Mouse (Mus musculus): Measurements from ENCODE around the gene Ccnl2.

The Ccnl2 gene

DNA sequence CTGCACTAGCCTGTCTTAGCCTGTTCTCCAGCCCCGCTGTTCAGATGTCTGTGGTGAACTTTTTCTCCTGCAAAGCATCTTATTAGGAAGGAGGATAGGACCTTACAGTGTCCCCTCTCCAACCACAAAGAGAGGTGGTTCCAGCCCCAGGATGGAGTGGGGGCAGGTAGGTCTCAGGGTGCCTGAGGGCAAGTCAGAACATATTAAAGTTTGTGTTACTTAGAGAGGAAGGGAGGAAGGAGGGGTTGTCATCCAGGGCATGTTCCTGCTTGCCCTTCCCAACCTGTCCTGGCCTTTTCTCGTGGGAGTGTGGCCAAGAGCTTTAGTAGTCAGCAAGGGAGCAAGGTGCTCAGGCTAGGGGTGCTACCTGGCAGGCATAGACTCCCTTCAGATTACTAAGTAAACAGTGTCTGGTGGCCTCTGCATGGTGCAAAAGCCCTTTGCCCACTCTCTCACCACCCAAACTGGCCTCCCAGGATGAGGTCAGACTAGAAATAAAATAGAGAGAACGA, 21.6 kb upstream of the Ccnl2 start:
- no peak for DNase-seq

DNA sequence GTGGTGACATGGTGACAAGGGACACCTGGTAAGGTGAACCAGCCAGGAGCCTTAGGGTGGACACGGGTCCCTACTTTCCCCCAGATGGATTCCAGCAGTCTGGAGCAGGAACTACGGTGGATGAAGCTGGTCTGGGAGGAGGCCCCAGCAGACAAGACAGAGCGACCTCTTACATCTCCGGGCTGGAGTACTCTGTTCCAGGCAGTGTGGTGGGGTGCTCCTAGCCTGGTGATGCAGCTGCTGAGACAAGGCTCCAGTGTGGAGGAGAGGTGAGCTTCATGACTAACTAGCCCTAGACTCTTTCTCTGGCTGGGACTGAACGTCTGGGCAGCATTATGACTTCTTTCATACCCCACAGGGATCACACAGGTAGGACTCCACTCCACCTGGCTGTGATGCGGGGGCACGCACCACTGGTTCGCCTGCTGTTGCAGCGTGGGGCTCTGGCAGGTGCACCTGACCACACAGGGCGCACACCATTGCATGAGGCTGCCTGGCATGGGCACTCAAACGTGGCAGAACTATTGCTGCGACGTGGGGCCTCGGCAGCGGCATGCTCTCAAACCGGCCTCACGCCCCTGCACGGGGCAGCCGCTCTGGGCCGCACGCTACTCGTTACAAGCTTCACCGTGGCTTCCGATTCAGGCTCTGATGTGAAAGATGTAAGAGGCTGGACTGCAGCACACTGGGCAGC, 20.9 kb upstream of the Ccnl2 start:
- no peak for DNase-seq

DNA sequence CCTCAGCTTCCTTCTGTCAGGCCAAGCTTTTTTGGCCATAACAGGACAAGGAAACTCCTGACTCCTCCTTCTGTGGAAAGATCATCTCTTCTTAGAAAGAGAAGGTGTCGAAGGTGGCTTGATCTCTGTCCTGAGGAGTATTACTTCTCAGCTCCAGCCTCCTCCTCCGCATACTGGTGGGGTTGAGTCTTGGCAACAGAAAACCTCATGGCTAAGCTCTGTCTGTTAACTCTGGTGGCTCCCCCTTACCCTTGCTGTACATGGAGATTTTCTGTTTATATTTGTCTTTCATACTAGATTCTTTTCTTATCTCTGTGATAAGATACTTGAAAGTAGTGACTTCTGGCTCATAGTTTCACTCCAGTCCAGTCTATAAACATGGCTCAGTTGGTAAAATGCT, 18.6 kb upstream of the Ccnl2 start:
- no peak for DNase-seq

DNA sequence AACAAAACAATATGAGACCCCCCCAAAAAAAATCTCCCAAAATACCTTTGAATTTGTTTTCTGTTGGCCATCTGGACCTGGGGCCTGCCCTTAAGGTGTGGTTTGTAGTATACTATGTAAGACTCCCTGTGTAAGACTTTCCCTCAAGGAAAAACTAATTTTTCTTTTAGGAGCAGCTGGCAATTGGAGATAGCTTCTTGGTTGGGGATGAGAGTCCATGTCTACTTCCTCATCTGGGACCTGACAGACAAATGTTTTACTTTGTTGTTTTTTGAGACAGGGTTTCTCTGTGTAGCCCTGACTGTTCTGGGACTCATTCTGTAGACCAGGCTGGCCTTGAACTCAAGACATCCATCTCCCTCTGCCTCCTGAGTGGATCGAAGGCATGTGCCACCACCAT, 10.2 kb upstream of the Ccnl2 start:
- DNase-seq = no peak

DNA sequence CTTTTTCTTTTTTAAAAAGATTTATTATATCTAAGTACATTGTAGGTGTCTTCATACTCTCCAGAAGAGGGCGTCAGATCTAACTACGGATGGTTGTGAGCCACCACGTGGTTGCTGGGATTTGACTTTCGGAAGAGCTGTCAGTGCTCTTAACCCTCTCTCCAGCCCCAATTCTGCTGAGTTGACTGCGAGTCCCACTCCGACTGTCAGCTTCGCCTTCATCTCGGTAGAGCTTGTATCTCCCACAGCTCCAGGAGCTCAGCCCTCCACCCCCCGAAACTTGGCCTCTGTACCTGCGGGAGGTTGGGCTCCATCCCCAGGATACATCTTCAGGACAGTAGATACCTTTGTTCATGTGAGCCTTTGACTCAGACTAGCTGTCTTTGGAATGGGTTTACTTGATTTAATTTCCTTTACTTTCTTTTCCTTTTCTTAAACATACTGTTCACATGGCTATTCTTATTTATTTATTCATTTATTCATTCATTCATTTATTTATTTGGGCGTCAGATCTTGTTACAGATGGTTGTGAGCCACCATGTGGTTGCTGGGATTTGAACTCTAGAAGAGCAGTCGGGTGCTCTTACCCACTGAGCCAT, 9.4 kb upstream of the Ccnl2 start, which contains the start of gene Mrpl20:
Gene Mrpl20, plus strand, starts transcription at position 138 of the 599 bp plus-strand sequence.
- no peak for DNase-seq

DNA sequence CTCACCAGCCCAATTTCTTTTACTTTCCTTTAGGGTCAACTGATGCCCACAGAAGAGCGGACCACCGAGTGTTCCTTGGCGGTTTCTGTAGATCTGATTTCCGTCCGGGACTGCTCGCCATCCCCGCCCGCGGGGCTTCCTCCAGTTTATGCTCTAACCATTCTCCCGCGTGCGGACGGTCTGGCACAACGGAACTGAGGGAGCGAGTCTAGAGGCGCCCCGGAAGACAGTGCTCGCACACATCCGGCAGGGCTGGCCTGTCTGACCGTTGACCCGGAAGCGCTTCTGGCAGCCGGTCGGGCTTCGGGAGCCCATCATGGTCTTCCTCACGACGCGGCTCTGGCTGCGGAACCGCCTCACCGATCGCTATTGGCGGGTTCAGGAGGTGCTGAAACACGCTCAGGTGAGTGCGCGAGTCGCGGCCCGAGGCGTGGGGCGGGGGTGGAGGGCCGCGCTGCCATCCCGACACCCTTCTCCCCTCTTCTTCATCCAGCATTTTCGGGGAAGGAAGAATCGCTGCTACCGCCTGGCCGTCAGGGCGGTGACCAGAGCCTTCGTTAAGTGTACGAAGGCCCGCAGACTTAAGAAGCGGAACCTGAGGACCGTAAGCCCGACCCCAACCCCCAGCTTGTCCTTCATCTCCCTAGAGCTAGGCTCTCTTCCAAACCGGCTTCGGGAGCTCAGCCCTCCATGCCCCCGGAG, 8.8 kb upstream of the Ccnl2 start:
- DNase-seq = peak; percentile 94

DNA sequence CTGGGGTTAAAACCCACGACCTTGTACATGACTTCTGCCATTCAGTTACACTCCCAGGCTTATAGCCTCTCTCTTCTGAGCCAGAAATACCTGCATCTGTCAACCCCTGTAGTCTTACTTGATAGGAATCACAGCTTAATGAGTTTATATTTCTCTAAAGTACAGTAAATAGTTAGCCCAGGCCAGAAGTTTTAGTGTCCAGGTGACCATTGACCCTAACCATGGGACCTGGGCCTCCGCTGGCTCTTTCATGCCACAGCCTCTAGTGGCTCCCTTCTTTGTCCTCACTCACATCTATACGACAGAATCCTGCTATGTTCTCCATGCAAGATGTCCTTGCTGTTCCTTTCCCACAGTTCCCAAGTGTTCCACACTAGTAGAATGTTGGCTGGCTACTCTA, 4.4 kb upstream of the Ccnl2 start:
- DNase-seq = no peak

DNA sequence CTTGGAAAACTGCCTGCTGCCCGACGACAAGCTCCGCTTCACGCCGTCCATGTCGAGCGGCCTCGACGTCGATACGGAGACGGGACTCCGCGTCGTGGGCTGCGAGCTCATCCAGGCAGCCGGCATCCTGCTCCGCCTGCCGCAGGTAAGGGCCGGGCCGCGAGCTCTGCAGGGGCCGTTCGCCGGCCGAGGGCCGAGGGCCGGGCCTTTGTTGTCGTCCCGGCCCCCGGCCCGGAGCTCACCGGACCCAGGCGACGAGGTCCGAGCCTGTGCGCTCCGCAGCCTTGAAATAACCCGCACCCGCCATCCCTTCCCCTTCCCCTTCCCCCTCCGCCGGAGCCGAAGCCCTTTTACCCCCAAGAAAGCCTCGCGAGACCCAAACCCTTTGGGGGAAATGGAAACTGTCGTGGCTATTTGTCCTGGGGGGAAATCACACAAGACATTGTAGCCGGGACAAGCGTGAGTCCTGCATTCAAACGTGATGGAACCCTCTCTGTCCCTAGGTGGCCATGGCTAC, 434 bp downstream of the Ccnl2 start:
- DNase-seq = no peak

DNA sequence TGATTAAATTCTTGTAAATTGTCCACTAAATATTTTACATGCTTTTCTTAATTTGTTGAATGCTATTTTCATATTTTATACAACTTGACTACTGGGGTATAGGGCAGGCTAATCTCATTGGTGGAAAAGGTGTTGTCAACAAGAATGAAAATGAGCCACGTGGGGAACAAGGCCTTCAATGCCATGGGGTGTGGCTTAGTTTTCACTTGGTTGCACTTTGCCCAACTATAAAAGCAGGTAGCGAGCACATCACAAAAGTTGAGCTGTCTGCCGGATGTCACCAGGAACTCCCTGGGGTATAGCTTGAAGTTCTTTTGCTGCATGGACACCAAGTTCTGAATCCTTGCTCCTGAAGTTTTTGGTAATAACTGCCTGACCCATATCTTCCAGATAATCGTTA, 5.2 kb downstream of the Ccnl2 start:
- no peak for DNase-seq

DNA sequence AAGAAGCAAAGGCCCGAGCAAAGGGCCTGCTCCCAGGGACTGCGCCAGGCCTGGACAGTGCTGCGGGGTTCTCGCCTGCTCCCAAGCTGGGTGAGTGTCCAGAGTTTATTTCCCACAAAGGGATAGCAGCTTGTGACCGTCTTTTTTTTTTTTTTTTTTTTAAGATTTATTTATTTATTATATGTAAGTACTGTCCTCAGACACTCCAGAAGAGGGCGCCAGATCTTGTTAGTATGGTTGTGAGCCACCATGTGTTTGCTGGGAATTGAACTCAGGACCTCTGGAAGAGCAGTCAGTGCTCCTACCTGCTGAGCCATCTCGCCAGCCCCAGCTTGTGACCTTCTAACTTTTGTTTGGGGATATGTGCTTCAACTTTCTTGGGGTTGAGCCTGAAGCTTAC, 8.7 kb downstream of the Ccnl2 start:
- DNase-seq = no peak

DNA sequence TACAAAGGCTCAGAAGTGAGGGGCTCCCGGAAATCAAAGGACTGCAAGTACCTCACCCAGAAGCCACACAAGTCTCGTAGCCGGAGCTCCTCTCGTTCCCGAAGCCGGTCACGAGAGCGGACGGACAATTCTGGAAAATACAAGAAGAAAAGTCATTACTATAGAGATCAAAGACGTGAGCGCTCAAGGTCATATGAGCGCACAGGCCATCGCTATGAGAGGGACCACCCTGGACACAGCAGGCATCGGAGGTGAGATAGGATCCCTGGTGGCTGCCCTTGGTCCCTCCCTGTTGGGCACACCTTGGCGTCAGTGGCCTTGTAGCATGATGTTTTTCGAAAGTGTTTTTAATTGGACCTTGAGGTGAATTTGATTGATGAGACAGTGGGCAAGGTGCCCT, 11.2 kb downstream of the Ccnl2 start:
- DNase-seq = no peak

DNA sequence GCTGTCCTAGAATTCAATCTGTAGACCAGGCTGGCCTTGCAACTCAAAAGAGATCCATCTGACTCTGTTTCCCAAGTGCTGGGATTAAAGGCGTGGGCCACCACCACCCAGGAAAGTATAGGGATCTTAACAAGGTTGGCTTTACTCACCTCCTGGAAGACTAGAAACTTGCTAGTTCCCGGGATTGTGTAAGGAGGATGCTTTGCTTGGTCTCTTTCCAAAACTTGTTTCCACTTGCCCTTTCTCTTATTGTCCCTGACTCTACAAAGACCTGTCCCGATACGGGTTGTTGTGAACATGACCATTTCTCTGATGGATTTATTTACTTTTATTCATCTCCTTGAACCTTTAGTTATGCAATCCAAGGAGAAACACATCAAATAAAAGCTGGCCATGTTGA, 17.6 kb downstream of the Ccnl2 start:
- DNase-seq = no peak

DNA sequence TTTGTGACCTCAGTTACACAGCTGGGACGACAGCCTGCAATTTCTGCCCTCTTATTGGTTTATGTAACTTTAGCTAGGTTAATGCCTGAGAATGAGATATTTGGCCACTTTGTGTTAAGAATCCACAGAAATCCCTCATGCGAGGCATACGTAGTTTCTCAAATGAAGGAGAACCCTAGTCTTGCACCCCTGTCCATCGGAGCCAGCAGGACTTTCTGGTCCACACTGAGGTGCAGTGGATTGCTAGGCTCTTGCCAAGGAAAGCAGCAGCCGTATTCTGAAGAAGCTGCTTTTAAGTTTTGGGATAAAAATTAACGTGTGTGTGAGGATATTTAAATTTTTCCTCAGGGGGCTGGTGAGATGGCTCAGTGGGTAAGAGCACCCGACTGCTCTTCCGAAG, 18.3 kb downstream of the Ccnl2 start:
- DNase-seq = no peak

DNA sequence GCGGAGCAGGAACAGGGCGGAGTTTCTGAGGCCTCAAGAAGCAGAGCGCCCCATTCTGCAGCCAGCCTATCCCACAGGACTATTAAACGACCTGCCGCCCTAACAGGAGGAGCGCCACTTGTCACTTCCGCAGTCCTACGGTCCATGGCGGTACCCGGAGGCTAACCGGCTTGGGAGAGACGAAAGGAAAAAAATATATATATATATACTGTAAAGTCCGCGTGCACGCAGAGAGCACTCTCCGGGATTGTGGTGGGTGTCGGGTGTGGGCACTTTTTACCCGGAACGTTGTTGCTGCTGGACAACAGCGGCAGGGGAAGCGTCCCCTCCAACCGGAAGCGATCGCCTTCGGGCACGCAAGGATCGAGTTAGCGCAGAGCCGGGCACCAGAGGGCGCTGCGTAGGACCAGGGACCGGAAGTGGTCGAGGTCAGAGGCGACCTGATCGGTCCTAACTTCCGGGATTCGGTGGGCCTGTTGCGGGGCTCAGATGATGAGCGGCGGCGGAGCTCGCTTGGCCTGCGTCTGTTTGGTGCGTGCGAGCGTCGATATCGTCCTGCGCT, 19.0 kb downstream of the Ccnl2 start, which contains the start of gene Aurkaip1:
Gene Aurkaip1, plus strand, starts transcription at position 68 of the 562 bp plus-strand sequence.
- DNase-seq = peak; percentile 94

DNA sequence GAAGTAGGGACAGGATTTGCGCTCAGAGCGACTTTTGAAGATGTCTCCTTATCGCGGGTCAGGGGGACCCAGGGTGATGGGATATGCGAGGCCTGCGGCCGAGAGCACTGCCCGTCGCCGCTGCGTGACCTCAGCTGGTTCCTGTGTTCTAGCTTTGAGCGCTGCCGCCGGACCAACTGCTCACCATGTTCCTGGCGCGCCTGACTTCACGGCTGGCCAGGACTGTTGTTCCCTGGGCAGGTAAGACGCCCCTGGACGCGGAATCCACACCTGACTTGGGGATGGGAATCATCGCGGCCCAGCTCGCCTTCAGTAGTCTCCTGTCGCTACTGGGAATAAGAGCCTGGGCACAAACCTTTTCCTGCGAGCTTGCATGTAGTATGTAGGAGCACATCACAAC, 19.5 kb downstream of the Ccnl2 start:
- DNase-seq = no peak

DNA sequence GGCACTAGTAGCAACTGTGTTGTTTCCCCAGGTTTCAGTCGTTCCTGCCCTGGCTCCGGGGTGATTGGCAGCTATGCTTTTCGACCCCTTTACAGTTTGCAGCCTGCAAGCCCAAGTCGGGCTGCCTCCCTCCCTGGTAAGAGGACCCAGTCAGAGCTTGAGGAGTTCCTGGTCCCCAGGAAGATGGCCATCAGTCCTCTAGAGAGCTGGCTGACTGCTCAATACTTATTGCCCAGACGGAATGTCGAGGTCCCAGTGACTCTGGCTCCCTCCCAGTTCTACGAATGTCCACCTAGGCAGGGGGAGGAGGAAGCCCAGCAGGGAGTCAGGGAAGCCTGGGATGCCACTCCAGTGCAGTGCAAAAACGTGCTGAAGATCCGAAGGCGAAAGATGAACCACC, 20.0 kb downstream of the Ccnl2 start:
- no peak for DNase-seq

DNA sequence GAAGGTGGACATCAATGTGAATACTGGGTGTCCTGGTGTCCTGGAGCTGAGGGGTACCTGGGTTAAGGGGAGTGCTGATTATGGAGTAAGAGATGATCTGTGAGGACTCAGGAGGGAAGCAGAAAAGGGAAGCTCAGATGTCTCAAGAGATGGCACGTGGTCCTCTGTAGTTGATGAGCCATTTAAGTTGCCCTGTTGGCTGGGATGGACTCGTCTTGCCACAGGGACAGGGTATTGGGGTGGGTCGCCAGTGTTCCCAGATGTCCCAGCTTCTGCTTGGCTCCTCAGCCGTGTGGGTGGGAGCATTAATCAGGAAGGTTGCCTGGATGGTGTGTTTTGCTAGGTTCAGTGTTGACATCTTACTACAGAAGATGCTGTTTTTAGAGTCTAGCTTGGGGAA, 20.9 kb downstream of the Ccnl2 start:
- DNase-seq = no peak

DNA sequence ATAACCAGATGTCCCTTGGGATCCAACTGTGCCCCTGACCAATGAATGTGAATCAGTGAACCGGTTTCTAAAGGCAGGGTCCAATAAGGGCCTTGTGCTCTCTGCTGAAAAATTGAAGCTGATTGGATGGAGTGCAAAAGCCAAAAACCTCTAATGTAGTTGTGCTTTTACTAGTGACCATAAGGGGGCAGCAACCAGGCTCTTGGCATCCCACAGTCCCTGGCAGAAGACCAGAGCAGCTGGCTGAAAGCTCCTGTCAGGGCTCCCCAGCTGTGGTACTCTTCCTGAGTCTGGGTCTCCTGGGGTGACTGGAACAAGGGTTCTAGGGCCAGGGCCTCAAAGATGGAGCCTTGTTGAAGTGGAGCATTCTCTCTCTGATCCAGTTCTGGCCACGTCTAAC, 21.5 kb downstream of the Ccnl2 start:
- DNase-seq = no peak

DNA sequence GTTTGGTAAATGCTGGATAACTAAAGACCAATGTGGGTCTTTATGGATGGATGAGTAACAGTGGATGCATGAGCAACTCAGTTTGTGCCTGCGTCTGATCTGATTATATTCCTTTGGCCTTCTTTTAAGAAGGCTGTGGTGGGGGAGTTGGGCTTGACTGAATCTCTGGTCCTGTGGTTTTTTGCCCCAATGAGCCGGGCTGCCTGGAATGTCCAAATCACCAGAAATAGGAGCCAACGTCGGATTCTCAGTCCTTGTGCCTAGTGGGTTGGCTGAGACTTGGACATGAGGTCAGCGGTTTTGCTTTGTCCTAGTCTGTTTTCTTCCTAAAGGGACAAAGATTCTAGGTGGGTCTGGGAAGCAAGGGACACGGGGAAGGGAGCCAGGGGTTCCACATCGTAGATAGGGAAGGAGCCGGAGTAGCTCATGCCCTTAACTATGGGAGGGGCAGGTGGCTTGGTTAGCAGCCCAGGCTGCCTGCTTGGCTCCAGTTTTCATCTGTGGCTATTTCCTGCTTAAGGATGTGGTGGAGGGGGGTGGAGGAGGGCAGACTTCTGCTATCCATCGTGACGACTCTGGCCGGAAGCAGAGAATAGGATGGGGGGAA, 25.2 kb downstream of the Ccnl2 start:
- DNase-seq = no peak

DNA sequence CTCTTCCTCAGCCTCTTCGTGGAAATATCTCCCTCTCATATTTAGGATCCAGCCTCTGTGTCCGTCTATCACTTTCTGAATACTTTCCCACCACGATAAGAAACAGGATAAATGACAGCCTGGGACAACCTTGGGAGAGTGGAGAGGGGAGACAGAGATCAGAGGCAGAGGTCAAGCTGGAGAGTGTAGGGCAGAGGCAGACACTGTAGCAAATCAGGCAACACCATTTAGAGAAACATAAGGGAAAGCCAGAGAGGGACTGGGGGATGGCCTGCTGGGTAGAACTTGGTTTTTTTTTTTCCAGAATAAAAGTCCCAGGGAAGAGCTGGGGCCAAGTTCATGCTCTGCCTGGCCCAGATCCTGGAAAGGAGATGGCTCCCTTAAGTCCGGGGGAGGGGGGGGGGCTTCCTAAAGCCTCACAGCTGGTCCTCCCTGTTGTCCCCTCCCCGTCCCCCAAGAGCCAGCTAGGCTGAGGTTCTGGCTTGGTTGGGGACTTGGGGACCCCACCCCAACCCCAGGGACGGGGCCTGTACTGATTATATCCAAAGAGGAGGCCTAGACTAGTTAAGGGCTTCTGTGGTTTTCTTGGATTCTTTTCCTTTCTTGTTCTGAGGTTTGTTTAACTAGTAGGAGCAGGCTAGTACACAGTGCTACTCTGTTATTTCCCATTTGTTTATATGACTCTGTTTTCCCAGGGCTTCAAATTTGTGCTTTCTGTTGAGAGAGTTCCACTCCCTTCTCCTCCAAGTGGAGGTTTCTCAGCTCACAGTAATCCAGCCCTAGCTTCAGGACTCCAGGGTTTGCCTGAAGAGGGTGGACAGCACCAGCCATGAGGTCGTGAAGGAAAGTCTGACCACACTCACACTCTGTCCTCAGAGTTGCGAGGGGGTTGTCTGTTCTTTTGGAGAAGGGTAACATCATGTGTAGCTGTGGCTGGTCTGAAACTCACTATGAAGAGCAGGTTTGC, 26.2 kb downstream of the Ccnl2 start:
- no peak for DNase-seq

DNA sequence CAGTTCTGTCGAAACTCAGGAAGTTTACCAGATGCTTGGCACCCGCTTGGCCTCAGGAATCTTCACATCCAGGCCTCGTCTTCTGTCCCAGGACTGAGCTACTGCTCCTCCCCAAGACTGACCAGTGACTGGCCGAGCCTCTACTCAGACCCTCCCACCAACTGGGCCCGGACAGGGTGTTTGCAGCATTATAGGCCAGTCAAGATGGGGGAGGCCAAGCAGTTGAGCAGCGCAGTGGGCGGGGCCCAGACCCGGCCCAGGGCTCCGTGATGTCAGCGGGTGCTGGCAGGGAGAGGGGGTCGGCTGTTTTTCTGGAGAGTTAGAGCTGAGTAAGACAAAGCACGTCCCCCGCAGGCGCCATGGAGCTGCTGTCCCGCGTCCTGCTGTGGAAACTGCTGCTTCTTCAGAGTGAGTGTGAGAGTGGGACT, 27.2 kb downstream of the Ccnl2 start, which contains the start of gene Mxra8:
Gene Mxra8, plus strand, starts transcription at position 198 of the 428 bp plus-strand sequence.
- DNase-seq = no peak
